Mouse (Mus musculus) midbrain, embryonic 14.5 days (tissue): Measurements from ENCODE around the gene Megf8. TPM values are rescaled to one million over a fixed set of nuclear protein-coding genes. Genes with fewer than 3 reads are reported as not detected.
A peak's percentile ranks its signal among the peaks of the same experiment; 100 is the strongest.

ENCODE experiments used
- ATAC-seq: fragments of 200-750 bp; cut with Nextera tagmentation; 2 replicates; pipeline ENCODE4 v1.8.0; 2017; ENCODE audit warnings: moderate number of reproducible peaks, moderate library complexity; ENCODE audit not compliant: low FRiP score, low TSS enrichment
- DNase-seq: peaks from one replicate; pipeline ENCODE4 v3.0.0-alpha.2; 2015
- H3K27ac ChIP-seq: fragments of 300-500 bp; sonication (generic); replicated peaks from 2 replicates; pipeline ENCODE4 v1.5.1; 2014; ENCODE audit warnings: mild to moderate bottlenecking, low read depth, low read length, moderate library complexity
- H3K27me3 ChIP-seq: fragments of 300-500 bp; sonication (generic); 2 replicates; pipeline ENCODE4 v1.6.1; 2014; ENCODE audit warnings: low read length, control low read depth, mixed read lengths; ENCODE audit not compliant: control insufficient read depth, insufficient read depth
- H3K36me3 ChIP-seq: fragments of 300-500 bp; sonication (generic); 2 replicates; pipeline ENCODE4 v1.6.1; 2014; ENCODE audit warnings: low read length, control low read depth; ENCODE audit not compliant: control insufficient read depth, insufficient read depth
- H3K4me1 ChIP-seq: fragments of 300-500 bp; sonication (generic); 2 replicates; pipeline ENCODE4 v1.6.1; 2014; ENCODE audit warnings: mild to moderate bottlenecking, antibody characterized with exemption, low read length, control low read depth; ENCODE audit not compliant: control insufficient read depth, insufficient read depth
- H3K4me2 ChIP-seq: fragments of 300-500 bp; sonication (generic); 2 replicates; pipeline ENCODE4 v1.6.1; 2014; ENCODE audit warnings: mild to moderate bottlenecking, low read length, moderate library complexity
- H3K4me3 ChIP-seq: fragments of 300-500 bp; sonication (generic); replicated peaks from 2 replicates; pipeline ENCODE4 v1.5.1; 2014; ENCODE audit warnings: low read depth, low read length
- H3K9ac ChIP-seq: fragments of 300-500 bp; sonication (generic); replicated peaks from 2 replicates; pipeline ENCODE4 v1.6.1; 2014; ENCODE audit warnings: mild to moderate bottlenecking, low read length, moderate library complexity
- H3K9me3 ChIP-seq: fragments of 300-500 bp; sonication (generic); 2 replicates; pipeline ENCODE4 v1.6.1; 2016; ENCODE audit warnings: low read length, control low read depth, mixed read lengths; ENCODE audit not compliant: control insufficient read depth
- WGBS: fragments of 180-500 bp; shearing (Covaris S2); extraction: QIAGEN DNeasy Blood & Tissue Kit; methylation state at CpG from one replicate; pipeline ENCODE4 v1.1.7; 2014; 5-methylcytosine and 5-hydroxymethylcytosine counted together
- polyA plus RNA-seq: library from polyadenylated mRNA; unstranded; fragments of >200 nt; fragmentation: Nextera tagmentation; extraction: Ambion mirVana; gene quantifications from 2 replicates; pipeline ENCODE4 v1.2.1, GENCODE M21; 2014

Megf8 gene
- polyA plus RNA-seq, 1 experiment from 2014 or later, result 21.6 TPM

- WGBS, result 81% methylated on average over 3 of the region's 3 CpGs
- ATAC-seq, result no peak
- Histone ChIP-seq H3K4me2 (no peak overlapping the region), H3K27me3 (no peaks in the 10 kb centered on the region), H3K27ac (no peak overlapping the region), H3K36me3 (0 out of 2 replicates have a peak, but pooled peaks cover 8% of the 10 kb centered on the region), H3K9me3 (no peaks in the 10 kb centered on the region), H3K9ac (no peak overlapping the region), H3K4me1 (peaks cover 7% of the 10 kb centered on the region), H3K4me3 (no peak overlapping the region)
- no peak for DNase-seq
Measured at GRCm38 (mm10) chr7:25303685-25304006, 13.3 kb upstream of the Megf8 start.

DNA sequence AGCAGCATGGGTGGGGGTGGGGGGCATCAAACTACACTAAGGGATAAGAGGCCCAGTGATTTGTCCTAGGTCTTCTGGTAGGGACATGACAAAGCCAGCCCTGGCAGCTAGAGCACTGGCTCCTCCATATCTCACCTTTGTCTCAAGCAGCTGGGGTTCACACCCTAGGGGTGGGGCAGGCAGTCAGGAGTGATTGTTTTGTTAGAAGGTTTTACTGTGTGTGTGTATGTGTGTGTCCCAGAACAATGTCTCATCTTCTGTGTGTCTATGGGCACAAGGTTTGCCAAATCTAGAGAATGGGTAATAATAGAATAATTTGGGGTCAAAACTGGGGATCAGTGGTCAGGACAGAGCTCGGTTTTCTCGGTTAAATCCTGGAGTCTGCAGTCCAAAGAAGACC is 11.5 kb upstream of the Megf8 start:
- ATAC-seq (0 out of 2 replicates have a peak, but pooled peaks have one; percentile 9), DNase-seq (no peak)
- Histone ChIP-seq H3K27me3 (no peaks in the 10 kb centered on the region), H3K4me2 (peak overlapping the region; percentile 85), H3K9ac (peak overlapping the region; percentile 94), H3K4me3 (peak overlapping the region; percentile 75), H3K9me3 (no peaks in the 10 kb centered on the region), H3K4me1 (peaks cover 7% of the 10 kb centered on the region), H3K36me3 (peaks cover 11% of the 10 kb centered on the region; the same call in 1 of the 2 replicates), H3K27ac (peak overlapping the region; percentile 92)
- 0% methylated on average over 2 of the region's 2 CpGs for WGBS

DNA sequence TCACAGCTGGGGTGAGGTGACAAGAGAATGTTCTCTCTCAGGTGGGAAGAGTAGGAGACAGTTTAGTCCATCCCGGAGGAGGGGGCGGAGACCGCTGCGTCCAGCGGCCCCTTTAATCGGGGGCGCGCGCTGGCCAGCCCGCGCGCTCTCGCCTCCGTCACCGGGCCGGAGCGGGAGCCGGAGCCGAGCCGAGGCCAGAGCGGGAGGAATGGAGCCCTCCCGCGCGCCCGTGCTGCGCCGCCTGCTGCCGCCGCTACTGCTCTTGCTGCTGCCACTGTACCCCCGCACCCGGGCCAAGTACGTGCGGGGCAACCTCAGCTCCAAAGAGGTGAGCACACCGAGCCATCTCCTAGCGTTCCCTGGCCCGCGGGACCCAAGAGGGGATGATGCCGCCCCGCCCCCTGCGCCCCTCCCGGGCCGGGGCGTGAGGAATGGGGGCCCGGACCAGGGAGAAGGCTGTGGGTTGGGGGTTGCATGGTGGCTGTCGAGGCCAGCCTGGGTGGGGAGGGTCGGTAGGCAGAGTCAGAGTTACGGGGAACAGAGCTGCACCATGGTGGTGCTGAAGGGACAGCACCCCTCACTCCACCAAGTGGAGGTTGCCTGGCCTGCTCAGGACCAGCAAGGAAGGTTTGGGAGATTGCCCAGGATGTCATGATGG is 10.9 kb upstream of the Megf8 start, which contains the start of gene Tmem145:
TSS of gene Tmem145 (plus strand) at position 151 of the 658 bp plus-strand sequence.
- peak within 1 kb of the TSS; percentile 75 for H3K4me3 ChIP-seq
- peaks cover 11% of the 10 kb centered on the region; the same call in 1 of the 2 replicates for H3K36me3 ChIP-seq
- H3K4me2 ChIP-seq, result peak within 1 kb of the TSS; percentile 85
- H3K9me3 ChIP-seq, result no peaks in the 10 kb centered on the region
- under 1% methylated on average over 44 of the region's 47 CpGs for WGBS
- peak within 1 kb of the TSS; percentile 92 for H3K27ac ChIP-seq
- H3K4me1 ChIP-seq, result peaks cover 7% of the 10 kb centered on the region
- ATAC-seq (peak; percentile 78), DNase-seq (peak; percentile 88)
- H3K9ac ChIP-seq, result peak within 1 kb of the TSS; percentile 94
- H3K27me3 ChIP-seq, result peaks cover under 1% of the 10 kb centered on the region; the same call in 1 of the 2 replicates

DNA sequence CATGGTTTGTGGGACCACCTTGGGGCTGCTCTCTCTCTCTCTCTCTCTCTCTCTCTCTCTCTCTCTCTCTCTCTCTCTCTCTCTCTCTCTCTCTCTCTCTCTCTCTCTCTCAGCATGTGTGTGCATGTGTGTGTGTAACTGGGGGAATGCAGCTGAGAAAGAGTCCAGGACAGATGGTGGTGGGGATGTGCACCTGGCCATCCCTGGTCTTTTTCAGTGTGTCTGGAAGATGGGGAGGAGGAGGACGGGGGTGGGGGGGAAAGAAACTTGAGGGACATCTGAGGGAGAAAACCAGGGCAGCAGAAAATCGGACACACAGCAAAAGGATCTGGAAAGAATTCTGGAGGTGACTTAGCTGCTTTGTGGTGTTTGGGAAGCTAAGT is 10.4 kb upstream of the Megf8 start:
- DNase-seq (no peak), ATAC-seq (no peak)
- H3K27ac ChIP-seq, result peak overlapping the region; percentile 92

DNA sequence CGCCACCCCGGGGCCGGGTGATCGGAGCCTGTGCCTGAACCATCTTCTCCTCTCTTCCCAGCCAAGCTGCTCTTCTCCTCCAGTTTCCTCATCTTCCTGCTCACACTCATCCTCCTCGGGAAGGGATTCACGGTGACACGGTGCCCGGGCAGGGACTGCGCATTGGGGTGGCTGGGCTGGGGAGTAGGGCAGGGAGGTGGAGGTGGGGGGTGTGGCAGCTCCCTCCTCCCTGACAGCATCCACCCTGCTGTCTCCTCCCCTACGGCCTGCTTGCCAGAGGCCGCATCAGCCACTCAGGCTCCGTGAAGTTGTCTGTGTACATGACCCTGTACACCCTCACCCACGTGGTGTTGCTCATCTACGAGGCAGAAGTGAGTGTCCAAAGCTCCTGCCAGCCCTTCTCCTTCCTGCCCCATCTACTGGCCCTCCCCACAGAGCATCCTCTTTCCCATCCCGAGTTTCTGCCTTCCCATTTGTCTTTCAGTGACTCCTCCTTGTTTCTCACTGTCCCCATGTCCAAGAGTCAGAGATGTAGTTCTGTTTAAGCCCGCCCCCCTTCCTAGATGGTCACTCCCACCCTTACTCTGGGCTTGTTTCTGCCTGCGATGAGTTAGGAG is 8.2 kb upstream of the Megf8 start:
- Histone ChIP-seq H3K4me3 (no peak overlapping the region), H3K9me3 (no peaks in the 10 kb centered on the region), H3K36me3 (peaks cover 17% of the 10 kb centered on the region), H3K4me2 (no peak overlapping the region), H3K9ac (no peak overlapping the region), H3K4me1 (peaks cover 7% of the 10 kb centered on the region), H3K27me3 (peaks cover 27% of the 10 kb centered on the region), H3K27ac (no peak overlapping the region)
- DNase-seq (no peak), ATAC-seq (no peak)
- WGBS, result 66% methylated on average over 17 of the region's 17 CpGs

More for the DNA sequence above, 10.4 kb upstream of the Megf8 start:
- Histone ChIP-seq H3K9me3 (no peaks in the 10 kb centered on the region), H3K36me3 (peaks cover 14% of the 10 kb centered on the region; the same call in 1 of the 2 replicates), H3K4me1 (peaks cover 7% of the 10 kb centered on the region), H3K4me3 (peak overlapping the region; percentile 75), H3K4me2 (peak overlapping the region; percentile 85), H3K9ac (peak overlapping the region; percentile 94), H3K27me3 (peaks cover 6% of the 10 kb centered on the region; the same call in 1 of the 2 replicates)
- 35% methylated on average over 2 of the region's 2 CpGs for WGBS

GRCm38 (mm10) chr7:25309425-25309824 is 7.5 kb upstream of the Megf8 start:
- Histone ChIP-seq H3K4me2 (no peak overlapping the region), H3K36me3 (peaks cover 17% of the 10 kb centered on the region), H3K4me3 (no peak overlapping the region), H3K27me3 (peaks cover 33% of the 10 kb centered on the region), H3K27ac (no peak overlapping the region), H3K4me1 (peaks cover 7% of the 10 kb centered on the region), H3K9me3 (no peaks in the 10 kb centered on the region), H3K9ac (no peak overlapping the region)
- WGBS, result 89% methylated on average over 9 of the region's 9 CpGs
- no peak for ATAC-seq
- DNase-seq, result no peak

- no peak overlapping the region for H3K4me3 ChIP-seq
- no peak overlapping the region for H3K9ac ChIP-seq
- no peaks in the 10 kb centered on the region for H3K9me3 ChIP-seq
- no peak overlapping the region for H3K27ac ChIP-seq
- H3K27me3 ChIP-seq, result peaks cover 44% of the 10 kb centered on the region
- no peak overlapping the region for H3K4me2 ChIP-seq
- peaks cover 17% of the 10 kb centered on the region for H3K36me3 ChIP-seq
- peaks cover 16% of the 10 kb centered on the region for H3K4me1 ChIP-seq
- WGBS, result 84% methylated on average over 11 of the region's 11 CpGs
- ATAC-seq, result no peak
- no peak for DNase-seq
Measured at GRCm38 (mm10) chr7:25311193-25311592, 5.8 kb upstream of the Megf8 start.

DNA sequence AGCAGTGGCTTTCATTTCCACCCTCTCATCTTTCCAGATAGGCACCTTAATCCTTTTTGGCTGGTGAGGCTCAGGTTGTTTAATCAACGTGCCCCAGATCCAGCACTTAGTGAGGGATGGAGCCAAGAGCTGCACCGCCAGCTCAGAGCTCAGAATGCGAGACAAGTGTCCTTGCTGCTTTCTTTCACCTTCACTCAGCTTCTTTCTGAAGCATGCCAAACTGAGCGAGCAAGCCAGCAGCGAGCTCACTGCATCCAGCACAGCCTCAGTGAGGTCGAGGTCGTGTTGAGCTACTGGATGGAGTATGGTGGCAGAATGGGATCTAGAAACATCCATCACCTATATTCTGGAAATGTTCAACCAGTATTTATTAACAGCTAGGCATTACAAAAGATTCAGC is 3.6 kb upstream of the Megf8 start:
- ATAC-seq (no peak), DNase-seq (no peak)
- Histone ChIP-seq H3K9me3 (no peaks in the 10 kb centered on the region), H3K36me3 (peaks cover 12% of the 10 kb centered on the region), H3K4me1 (peaks cover 25% of the 10 kb centered on the region), H3K4me3 (no peak overlapping the region), H3K4me2 (no peak overlapping the region), H3K27me3 (peaks cover 44% of the 10 kb centered on the region), H3K27ac (no peak overlapping the region), H3K9ac (no peak overlapping the region)
- WGBS, result 41% methylated on average over 7 of the region's 7 CpGs
